Mouse (Mus musculus) E14TG2a.4 (cell line): ENCODE data around the gene Xylt1.

Experiments used
- H3K27me3 ChIP-seq: 2 replicates; pipeline ENCODE4 v1.6.1; 2014; ENCODE audit warnings: low read length, control low read depth; ENCODE audit not compliant: insufficient read depth
- H3K36me3 ChIP-seq: 2 replicates; pipeline ENCODE4 v1.6.1; 2014; ENCODE audit warnings: low read length, control low read depth; ENCODE audit not compliant: insufficient read depth
- H3K4me1 ChIP-seq: replicated peaks from 2 replicates; pipeline ENCODE4 v1.6.1; 2014; ENCODE audit warnings: low read depth, low read length, control low read depth
- H3K4me3 ChIP-seq: replicated peaks from 2 replicates; pipeline ENCODE4 v1.5.1; 2014; ENCODE audit warnings: mild to moderate bottlenecking, low read length
- H3K9me3 ChIP-seq: 2 replicates; pipeline ENCODE4 v1.6.1; 2014; ENCODE audit warnings: low read length, control low read depth
- CTCF ChIP-seq: conservative IDR thresholded peaks from 2 replicates; pipeline ENCODE4 v1.5.1; 2014; ENCODE audit warnings: low read length
- NANOG ChIP-seq: IDR thresholded peaks from 2 replicates; pipeline ENCODE4 v1.6.1; 2014; ENCODE audit warnings: borderline replicate concordance, low read length, mixed read lengths
- POU5F1 ChIP-seq: IDR thresholded peaks from 2 replicates; pipeline ENCODE4 v1.6.1; 2014; ENCODE audit warnings: low read length, borderline replicate concordance

The Xylt1 gene

GRCm38 (mm10) chr7:117525678-117526077, 144.9 kb downstream of the Xylt1 start:
- Histone ChIP-seq H3K9me3 (no peaks in the 10 kb centered on the region), H3K4me3 (no peak overlapping the region), H3K4me1 (peaks cover 10% of the 10 kb centered on the region), H3K36me3 (no peaks in the 10 kb centered on the region), H3K27me3 (no peaks in the 10 kb centered on the region)
- TF ChIP-seq CTCF (no peak), POU5F1 (no peak), NANOG (no peak)

GRCm38 (mm10) chr7:117526570-117526969, 145.8 kb downstream of the Xylt1 start:
- Histone ChIP-seq H3K36me3 (no peaks in the 10 kb centered on the region), H3K4me3 (no peak overlapping the region), H3K27me3 (no peaks in the 10 kb centered on the region), H3K4me1 (peaks cover 10% of the 10 kb centered on the region), H3K9me3 (no peaks in the 10 kb centered on the region)
- TF ChIP-seq POU5F1 (no peak), NANOG (no peak)

GRCm38 (mm10) chr7:117529787-117530655, 149.2 kb downstream of the Xylt1 start:
- Histone ChIP-seq H3K27me3 (no peaks in the 10 kb centered on the region), H3K4me3 (no peak overlapping the region), H3K4me1 (no peaks in the 10 kb centered on the region), H3K9me3 (no peaks in the 10 kb centered on the region), H3K36me3 (no peaks in the 10 kb centered on the region)
- TF ChIP-seq POU5F1 (no peak), CTCF (no peak), NANOG (no peak)

GRCm38 (mm10) chr7:117532651-117533050, 151.9 kb downstream of the Xylt1 start:
- H3K36me3 ChIP-seq = no peaks in the 10 kb centered on the region
- TF ChIP-seq POU5F1 (no peak), CTCF (no peak), NANOG (no peak)
- H3K9me3 ChIP-seq = no peaks in the 10 kb centered on the region

GRCm38 (mm10) chr7:117533164-117533563, 152.4 kb downstream of the Xylt1 start:
- Histone ChIP-seq H3K27me3 (no peaks in the 10 kb centered on the region), H3K9me3 (no peaks in the 10 kb centered on the region), H3K36me3 (no peaks in the 10 kb centered on the region), H3K4me1 (no peaks in the 10 kb centered on the region), H3K4me3 (no peak overlapping the region)
- TF ChIP-seq CTCF (no peak), POU5F1 (no peak), NANOG (no peak)

More at GRCm38 (mm10) chr7:117532651-117533050, 151.9 kb downstream of the Xylt1 start:
- Histone ChIP-seq H3K4me3 (no peak overlapping the region), H3K27me3 (no peaks in the 10 kb centered on the region), H3K4me1 (no peaks in the 10 kb centered on the region)

- Histone ChIP-seq H3K36me3 (no peaks in the 10 kb centered on the region), H3K9me3 (no peaks in the 10 kb centered on the region), H3K4me1 (no peaks in the 10 kb centered on the region), H3K27me3 (no peaks in the 10 kb centered on the region), H3K4me3 (no peak overlapping the region)
- TF ChIP-seq CTCF (no peak), NANOG (no peak), POU5F1 (no peak)
These were observed 159.2 kb downstream of the Xylt1 start for GRCm38 (mm10) chr7:117539931-117540330.

GRCm38 (mm10) chr7:117540413-117540812, 159.6 kb downstream of the Xylt1 start:
- no peak overlapping the region for H3K4me3 ChIP-seq
- no peaks in the 10 kb centered on the region for H3K36me3 ChIP-seq
- no peak for TF ChIP-seq POU5F1
- no peak for TF ChIP-seq CTCF
- TF ChIP-seq NANOG = no peak
- H3K4me1 ChIP-seq = no peaks in the 10 kb centered on the region
- no peaks in the 10 kb centered on the region for H3K9me3 ChIP-seq
- no peaks in the 10 kb centered on the region for H3K27me3 ChIP-seq

GRCm38 (mm10) chr7:117541056-117541455, 160.3 kb downstream of the Xylt1 start:
- no peak for TF ChIP-seq POU5F1
- no peak for TF ChIP-seq CTCF
- no peak for TF ChIP-seq NANOG

More at GRCm38 (mm10) chr7:117541056-117541455, 160.3 kb downstream of the Xylt1 start:
- H3K4me3 ChIP-seq = no peak overlapping the region
- no peaks in the 10 kb centered on the region for H3K4me1 ChIP-seq
- H3K36me3 ChIP-seq = no peaks in the 10 kb centered on the region
- H3K27me3 ChIP-seq = no peaks in the 10 kb centered on the region
- H3K9me3 ChIP-seq = no peaks in the 10 kb centered on the region
